Mouse (Mus musculus): Measurements from ENCODE around the gene Slc18b1.
A peak's percentile ranks its signal among the peaks of the same experiment; 100 is the strongest.

Gene Slc18b1

DNA sequence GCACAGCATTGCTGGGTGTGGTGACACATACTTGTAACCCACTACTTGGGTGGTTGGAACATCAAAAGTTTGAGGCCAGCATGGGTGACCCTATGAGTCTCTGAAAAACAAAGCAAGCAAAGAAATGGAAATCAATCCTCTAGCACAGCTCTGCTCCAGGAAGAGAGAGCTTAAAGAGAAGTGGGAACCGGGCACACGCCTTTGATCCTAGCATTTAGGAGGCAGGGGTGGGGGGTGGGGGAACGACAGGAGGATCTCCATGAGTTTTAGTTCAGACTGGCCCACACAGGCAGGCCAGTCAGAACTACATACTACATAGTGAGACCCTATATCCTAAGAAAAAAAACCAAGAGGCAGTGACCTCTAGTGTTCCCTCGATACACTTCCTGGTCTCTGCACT is 9.4 kb downstream of the Slc18b1 start:
- no peak for DNase-seq (ENCODE audit: low spot score)

DNA sequence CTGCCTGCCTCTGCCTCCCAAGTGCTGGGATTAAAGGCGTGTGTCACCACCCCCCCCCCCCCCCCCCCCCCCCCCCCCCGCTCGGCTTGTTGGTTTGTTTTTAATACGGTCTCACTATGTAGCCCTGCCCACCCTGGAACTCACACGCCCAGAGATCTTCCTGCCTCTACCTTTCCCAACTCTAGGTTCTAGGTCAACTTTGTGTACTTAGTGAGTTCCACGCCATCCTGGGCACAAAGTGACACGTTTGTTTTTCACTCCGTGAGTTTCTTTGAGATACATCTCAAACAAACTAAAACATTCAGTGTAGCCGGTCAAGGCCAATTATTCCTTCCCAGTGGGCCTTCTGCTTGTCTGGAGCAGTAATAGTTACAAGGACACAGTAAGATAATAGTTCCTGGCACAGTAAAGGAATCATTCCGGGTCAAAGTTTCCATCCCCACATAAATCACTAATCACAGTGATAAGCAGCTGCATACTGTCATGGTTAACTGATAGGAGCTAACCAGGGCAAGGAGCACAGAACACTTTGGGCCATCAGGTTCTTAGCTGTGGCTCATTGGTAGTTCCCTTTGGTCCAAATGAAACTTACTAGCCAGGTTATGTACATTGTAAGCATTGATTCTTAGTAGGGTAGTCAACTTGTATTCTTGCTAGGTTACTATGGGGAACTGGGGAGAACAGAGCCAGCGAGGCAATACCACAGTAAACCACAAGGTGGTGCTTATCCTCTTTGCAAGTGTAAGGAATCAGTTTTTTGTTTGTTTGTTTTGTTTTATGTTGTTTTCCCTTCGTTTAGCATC is 15.1 kb downstream of the Slc18b1 start:
- DNase-seq (ENCODE audit: low spot score) = peak; percentile 11

DNA sequence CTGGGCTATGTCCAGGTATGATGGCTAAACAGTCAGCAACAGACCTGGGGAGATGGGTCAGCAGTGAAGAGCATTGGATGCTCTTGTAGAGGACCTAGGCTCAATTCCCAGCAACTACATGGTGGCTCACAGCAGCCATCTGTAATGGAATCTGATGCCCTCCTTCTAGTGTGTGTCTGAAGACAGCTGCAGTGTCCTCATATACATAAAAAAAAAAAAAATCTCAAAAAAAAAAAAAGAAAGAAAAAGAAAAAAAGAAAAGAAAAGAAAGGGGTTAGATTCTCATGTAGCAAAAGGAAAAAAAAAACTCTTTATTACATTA is 15.6 kb downstream of the Slc18b1 start:
- no peak for DNase-seq (ENCODE audit: low spot score)

DNA sequence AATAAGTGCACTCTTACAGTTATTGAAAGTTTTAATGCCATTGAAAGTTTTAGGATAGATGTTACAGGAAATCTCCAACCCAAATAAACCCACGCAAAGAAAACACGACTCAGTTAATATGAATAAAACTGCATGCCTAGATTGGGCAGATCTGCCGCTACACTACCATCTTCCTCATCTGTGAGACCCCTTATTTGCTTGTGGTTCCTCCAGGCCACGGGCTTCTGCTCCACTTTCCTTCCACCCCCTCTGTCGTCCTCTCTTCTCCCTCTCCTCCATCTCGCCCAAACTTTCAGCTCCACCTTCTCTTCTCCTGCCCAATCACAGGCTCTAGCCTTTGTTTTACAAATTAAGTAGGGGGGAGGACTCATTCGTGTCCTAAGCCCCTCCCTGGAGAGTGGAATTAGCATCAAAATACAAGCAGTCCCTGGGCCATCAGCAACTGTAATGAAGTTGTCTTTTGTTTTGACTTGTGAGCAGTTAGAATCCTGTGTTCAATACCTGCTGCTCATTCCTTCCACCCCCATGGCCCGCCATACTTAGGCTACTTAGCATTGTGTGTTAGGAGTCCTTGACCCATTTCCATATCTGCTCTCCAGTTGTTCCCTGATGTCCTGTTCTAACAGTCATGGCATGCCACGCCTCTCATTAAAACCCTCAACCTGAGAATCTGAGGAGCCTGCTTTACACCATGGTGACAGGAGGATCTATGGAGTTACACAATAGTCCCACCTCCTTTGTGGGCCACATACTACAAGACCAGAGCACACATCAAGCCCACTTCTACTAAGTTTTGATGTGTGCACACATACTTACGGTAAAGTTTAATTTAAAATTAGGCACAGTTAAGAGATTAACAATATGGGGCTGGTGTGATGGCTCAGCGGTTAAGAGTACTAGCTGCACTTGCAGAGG is 16.3 kb downstream of the Slc18b1 start:
- DNase-seq (ENCODE audit: low spot score) = no peak

DNA sequence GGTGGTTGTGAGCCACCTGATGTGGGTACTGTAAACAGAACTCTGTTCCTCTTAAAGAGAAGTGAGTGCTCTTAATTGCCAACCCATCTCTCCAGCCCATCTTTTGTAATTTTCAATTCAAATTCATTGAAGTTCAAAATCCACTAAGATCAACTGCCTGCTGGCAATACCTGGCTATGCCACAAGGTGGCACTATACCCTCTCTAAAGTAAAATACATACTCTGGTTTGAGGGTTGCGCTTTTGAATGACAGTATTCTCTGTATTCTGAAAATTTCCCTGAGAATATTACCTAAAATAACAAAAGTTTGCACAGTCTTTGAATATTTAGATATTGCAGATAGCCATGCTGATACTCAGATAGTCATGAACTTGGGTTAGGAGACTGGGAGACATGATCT is 18.4 kb downstream of the Slc18b1 start:
- DNase-seq (ENCODE audit: low spot score) = peak; percentile 22

DNA sequence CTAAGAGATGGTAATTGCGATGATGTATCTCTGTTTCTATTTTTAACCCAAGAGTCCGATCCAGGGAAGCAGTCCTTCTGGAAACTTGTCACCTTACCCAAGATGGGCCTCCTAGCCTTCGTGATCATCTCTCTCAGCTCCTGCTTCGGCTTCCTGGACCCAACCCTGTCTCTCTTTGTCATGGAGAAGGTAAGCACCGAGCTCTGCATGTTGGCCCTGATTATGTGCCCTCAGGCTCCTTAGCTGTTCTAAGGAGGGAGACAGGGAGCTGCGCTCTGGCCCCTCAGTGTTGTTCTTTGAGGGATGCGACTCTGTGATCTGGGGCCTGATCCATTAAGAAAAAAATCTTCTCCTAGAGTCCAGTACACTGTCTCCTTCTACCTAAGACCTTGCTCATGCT is 19.5 kb downstream of the Slc18b1 start:
- DNase-seq (ENCODE audit: low spot score) = no peak

DNA sequence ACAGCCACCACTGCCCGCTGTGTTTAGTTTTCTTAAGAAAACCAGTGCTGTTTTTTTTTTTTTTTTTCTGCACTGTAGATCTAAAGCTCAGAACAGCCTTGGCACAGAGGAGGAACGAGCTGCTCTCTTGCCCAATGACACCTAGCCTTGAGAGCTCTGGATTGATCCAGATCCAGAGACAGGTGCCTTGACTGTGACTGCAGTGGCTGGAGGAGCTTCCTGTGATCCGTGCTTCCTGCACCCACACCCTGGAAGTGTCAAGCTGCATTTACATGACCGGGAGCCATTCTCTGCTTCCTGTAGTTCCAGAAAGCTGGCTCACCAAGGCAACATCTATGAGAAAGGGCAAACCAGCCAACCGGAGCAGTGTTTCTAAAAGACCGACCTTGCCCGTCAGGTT is 29.7 kb downstream of the Slc18b1 start:
- no peak for DNase-seq (ENCODE audit: low spot score)

DNA sequence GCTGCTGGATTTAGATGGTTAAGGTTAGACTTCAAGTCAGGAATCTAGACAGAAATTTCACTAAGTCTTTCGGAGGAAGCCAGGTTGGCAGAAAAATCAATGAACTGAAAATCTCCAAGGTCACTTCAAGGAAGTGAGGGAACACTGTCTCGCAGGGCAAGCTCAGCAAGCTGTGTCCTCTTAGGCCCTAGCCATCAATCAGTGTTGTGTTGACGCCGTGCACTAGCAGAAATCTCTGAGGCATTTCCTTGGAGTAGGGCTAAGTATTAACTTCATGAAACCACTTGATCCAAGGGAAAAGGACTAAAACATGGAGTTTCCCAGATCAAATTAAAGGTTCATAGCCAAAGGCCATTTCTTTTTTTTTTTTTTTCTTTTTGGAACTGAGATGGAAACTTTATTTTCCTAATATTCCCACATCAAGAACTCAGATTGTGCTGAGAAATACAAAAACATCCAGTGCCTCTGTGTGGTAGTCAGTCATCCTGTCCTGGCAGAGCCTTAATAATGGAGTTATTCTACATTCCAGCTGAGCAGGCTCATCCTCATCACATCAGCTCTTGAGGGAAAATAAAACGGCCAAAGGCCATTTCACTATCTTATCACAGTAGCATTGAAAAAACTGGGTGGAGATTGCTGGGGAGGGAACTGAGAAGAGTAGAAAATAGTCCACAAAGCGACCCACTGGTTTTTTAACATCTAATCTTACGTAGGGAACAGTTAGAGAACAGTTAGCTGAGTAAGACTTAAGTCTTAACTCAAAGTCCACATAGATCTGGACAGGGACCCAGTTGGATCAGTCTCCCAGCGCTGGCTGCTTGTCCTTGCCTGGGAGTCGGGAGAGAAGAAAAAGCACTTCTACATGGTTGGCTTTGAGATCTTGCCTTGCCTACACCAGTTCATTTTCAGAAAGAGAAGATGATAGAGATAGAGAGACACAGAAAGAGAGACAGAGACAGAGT is 39.5 kb downstream of the Slc18b1 start:
- no peak for DNase-seq (ENCODE audit: low spot score)

DNA sequence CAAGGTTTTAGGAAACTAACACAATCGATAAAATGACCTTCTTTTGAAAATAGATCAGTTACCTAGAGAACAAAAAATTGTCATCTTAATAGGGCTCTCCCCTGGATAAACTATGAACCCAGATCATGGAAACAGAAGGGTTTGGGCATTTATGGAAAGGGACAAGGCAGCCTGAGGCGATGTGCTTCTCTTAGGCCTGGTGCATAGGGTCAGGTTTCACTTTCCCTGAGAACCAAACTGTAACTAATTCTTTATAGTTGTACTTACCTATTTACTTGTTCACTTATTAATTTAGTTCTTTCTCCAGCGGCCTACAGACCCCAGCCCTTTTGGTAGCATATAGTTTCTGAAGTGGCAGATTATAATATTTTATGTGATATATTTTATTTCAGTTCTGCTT is 40.3 kb downstream of the Slc18b1 start:
- no peak for DNase-seq (ENCODE audit: low spot score)

DNA sequence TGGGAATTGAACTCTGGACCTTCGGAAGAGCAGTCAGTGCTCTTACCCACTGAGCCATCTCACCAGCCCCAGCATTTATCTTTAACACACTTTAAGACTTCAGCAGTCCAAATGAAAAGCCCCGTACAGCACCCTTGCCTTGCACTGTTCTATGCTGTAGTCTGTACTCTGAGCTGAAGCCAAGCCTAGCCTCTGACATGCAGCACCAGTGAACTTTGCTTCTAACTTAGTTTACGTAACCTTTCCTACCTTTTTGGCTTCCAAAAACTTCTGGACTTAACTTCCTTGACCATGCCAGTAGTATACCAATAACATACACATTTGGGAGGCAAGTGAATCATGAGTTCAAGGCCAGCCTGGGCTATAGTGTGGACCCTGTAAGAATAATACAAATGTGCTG is 42.1 kb downstream of the Slc18b1 start:
- no peak for DNase-seq (ENCODE audit: low spot score)

DNA sequence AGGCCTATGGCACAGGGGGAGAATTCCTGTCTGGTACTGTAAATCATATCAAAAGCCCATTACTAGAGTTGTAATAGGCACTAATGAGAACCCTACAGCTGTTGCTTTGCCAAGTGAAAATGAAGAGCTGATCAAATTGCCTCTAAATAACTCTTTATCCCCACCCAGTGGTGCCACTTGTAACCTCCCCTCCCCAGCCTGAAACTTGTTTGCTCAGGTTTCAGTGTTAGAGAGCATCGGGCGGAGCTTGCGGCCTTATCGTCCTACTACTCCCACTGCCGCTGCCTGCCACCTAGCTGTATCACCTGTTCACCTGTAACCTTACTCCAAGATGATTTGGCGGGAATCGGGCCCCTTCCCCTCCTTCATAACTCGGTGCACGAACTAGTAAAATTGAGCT is 42.6 kb downstream of the Slc18b1 start:
- no peak for DNase-seq (ENCODE audit: low spot score)

DNA sequence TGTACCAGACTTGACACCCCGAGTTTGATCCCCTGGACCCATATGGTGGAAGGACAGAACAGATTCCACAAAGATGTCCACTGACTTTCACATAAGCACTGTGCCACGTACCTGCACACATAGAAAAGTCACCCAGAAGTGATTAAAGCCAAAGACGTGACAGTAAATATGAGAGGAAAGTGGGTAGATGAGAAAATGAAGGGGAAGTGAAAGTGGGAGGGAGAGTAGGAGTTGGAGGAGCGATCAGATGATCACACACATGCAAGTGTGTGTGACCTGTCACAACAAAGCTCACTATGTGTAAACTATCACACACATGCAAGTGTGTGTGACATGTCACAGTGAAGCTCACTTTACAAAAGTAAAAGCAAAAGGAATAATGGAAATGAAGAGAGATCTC is 43.7 kb downstream of the Slc18b1 start:
- DNase-seq (ENCODE audit: low spot score) = no peak

DNA sequence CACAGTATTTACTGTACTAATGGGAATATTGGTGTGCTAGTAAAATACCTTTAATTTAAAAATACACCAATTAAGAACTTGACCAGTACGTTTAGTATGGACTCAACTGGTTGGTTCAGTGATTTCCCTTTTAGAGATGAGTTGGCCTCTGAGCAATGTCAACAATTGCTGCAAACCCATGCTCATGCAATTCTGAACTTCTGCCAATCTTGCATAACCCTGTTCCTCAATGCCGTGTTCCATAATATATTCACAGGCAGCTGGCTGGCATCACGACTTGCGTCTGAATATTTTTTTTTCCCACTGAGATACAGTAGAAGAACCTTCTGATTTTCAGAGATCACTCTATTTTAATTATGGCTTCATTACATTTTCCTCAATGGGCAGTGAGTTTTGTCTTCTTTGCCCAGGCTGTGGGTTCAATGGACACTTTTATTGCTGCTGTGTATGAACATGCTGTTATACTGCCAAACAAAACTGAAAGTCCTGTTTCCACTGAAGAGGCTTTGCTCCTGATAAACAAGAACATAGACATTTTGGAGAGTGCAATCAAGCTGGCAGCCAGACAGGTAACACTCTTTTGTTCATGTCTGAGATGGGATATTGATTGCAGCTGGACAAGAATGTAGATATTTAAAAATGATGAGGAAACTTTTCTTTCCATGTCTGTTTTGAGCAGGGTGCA is 54.6 kb downstream of the Slc18b1 start, which contains the start of gene Vnn3:
Vnn3 (plus strand) TSS at position 235 of the 685 bp plus-strand sequence.
- no peak for DNase-seq (ENCODE audit: low spot score)

DNA sequence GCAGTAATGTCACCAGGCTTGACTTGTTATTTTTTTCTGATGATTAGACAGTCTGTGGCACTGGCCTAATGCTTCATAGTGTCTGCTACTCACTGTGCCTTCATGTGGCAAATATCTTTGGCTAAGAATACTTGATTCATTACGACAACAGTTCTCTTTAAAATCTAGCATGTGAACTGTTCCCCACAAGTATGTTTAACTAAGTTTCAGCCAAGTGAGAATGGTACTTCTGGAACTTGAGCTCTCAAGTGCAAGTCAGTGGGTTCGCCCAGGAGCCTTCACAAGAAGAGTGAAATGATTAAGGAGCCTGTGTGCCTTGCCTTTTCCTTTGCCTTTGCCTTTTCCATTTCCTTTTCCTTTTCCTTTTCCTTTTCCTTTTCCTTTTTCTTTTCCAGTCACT is 55.3 kb downstream of the Slc18b1 start:
- DNase-seq (ENCODE audit: low spot score) = no peak

DNA sequence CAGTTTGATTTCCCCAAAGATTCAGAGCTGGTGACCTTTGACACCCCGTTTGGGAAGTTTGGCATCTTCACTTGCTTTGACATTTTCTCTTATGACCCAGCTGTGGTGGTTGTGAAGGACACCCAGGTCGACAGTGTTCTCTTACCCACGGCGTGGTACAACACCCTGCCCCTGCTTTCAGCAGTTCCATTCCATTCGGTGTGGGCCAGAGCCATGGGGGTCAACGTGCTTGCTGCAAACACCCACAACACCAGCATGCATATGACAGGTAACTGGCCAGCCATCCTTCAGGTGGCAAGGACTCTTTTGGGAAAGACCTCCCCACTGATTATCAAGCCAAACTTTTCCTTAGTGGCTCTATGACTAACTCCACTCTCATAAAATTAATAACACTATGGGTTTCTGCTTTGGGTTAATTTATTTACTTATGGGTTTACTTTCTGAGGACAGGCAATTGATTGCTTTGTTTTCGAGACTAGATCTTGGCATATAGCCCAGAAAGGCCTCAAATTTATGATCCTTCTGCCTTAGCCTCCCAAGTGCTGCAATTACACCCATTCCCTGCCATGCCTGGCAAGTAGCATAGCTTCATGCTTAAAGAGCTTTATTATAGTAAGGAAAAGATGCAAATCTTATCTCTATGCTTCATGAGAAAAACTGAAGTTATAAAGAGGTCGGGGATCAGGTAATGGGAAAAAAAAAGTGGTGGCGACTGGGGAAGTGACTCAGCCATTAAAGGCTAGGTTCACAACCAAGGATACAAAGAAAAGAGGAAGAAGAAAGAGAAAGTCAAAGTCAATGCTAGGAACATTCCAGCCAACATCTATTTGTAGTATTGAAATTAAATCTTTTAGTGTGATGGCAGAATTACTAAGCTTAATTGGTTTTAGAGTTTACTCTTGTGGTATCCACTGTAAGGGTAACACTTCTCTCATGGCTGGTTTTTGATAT is 67.9 kb downstream of the Slc18b1 start:
- DNase-seq (ENCODE audit: low spot score) = no peak
